Mouse (Mus musculus): Measurements from ENCODE around the gene Ak3. TPM values are rescaled to one million over a fixed set of nuclear protein-coding genes. Genes with fewer than 3 reads are reported as not detected.
"Not testable (repeated sequence)": the region's sequence is repeated elsewhere in the genome, so short reads cannot be mapped to it uniquely, and the experiment has no call there.

Gene Ak3
- total RNA-seq, 2 experiments from 2014 or later: 50.4 to 55.8 TPM

DNA sequence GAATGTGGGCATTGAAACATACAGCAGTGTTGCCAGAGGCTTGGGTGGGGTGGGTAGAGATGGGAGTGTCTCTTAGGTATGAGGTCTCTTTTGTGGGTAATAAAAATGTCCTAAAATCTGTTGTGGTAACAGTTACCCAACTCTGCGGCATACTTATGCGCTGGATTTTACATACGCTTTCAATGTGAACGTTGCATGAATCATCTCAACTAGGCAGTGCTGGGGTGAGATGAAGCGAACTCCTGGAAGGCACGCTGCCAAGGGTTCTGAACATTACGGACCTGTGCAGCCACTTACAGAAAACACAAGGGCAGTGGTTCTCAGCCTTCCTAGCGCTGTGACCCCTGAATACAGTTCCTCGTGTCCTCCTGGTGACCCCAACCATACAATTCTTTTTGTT is 5.1 kb downstream of the Ak3 start:
- DNase-seq: no peak

DNA sequence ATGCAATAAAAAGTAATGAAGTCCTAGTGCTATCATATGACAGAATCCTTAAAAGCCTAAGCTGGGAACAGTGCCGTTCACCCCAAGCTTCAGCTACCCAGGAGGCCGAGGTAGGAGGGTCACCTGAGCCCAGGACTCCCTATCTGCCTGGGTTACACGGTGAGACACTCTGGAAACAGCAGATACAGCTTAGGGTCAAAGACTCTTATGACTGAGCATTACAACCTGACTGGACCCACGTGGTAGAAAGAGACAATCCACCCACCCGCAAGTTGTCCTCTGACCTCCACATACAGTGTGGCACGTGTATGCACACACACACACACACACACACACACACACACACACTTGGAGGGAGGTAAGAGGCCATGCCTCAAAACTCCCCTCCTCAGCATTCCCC is 5.6 kb downstream of the Ak3 start:
- no peak for DNase-seq

DNA sequence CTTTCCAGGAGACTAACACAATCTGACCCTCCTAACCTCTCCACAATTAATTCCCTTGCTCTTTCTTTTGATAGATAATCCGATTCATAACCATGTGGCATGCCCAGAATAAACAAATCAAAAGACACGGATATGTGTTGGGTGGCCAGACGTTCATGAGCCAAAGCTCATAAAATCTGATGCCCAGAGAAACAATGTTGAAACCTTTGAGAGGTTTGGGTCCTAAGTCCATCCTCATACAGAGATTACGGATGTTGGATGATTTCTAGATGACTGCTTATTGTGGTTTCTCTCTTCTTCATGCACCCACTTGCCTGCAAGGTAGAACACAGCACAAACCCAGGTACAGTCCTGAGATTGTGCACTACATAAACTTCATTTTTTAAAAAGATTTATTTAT is 7.6 kb downstream of the Ak3 start:
- no peak for DNase-seq

DNA sequence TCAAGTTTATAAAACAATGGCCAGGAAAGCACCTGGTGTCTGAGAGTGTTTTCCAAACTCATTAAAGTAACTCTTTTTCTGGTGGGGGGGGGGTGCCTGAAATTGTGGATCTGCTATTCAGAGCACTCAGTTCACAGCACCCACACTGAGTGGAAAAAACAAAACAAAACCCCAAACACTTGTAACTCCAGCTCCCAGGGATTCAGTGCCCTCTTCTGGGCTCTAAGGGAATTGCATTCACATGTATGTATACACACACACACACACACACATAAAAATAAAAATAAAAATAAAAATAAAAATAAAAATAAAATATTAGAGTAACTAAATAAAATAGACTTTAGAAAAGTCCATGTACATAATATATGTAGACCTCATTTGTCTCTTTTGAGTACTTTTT is 8.4 kb downstream of the Ak3 start:
- DNase-seq: no peak

DNA sequence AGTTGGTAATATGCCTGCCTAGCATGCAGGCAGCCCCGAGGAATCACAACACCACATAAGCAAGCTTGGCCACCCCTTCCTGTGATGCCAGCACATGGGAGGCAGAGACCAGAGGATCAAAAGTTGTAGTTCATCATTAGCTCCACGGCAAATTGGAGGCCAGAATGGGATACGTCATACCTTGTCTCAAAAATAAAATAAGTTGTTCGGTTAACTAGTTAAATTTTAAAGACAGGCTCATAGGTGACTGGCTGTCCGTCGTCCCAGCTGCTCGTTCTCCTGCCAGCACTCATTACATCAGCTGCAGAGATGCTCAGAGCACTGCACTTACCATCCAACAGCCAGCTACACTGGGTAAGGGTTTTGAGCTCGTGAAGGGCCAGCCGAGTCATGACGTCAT is 10.2 kb downstream of the Ak3 start:
- DNase-seq: no peak

DNA sequence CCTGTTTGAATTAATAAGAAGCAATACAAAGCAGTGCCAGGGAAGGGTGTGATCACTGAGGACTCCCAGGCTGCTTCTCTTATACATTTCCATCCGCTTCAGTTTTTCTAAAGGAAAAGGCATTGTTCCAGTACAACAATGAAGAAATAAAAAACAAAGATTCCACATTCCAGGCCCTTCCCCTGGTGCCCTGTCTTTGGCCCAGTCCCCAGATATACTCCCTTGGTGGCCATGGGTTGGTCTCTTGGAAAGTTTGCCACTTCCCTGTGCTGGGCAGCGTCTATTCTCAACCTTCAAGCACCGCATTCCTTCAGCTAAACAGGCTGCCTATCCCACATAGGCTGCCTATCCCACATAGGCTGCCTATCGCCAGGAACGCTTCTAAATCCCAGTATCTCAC is 10.7 kb downstream of the Ak3 start:
- no peak for DNase-seq

DNA sequence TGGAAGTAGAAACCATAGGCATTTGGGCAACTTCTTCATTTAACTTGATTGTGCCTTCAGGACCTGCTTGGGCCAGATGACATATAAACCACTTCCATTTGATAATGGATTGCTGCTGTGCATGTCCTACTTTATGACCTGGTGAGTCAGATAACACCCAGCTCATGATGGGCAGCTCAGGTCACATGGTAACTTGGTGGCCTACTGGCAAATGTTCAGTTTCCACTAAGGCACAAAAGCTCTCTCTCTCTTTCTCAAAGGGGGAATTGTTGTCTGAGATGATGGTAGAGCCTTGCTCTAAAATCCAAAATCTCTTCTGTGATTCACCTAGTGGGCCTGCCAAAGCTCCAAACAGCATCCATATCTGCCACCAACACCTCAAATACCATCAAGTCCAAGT is 15.1 kb downstream of the Ak3 start:
- DNase-seq: no peak

DNA sequence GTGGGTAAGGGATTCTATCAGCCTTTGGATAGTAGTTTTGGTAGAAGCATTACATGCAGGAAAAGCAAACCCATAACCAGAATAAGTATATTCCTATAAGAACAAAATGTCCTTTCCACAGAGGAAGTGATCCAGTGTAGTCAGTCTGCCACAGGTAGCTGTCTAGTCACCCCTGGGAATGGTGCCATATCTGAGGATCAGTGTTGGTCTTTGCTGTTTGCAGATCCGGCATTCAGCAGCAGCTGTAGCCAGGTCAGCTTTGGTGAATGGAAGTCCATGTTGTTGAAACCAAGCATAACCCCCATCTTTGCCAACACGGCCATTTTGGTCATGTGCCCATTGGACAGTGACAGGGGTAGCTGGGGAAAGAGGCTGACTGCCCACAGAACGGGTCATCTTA is 16.0 kb downstream of the Ak3 start:
- DNase-seq: no peak

DNA sequence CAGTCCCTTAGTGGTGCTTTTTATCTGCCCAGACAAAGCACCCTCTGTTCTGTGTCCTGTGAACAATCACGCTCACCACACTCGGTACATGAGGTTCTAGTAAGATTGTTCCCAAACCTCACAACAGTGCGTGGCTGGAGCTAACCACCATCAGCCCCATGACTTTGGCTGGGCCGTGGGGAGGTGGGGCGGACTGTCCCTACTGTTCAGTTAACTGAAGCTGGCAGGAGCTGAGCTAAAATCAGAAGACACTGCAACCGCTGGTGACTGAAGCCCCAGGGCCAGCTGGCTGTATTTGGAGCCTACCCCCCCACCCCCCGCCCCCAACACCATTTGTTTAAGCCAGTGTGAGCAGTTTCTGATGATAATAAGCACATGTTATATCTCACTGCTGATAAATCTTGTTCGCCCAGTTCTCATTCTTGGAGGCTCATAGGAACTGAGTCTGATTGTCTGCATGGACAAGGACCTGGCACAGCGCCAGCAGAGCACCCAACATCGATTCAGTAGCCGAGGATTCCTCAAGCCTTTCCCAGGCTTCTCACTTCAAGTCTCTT is 23.3 kb downstream of the Ak3 start:
- DNase-seq: peak; percentile 71 to 78

DNA sequence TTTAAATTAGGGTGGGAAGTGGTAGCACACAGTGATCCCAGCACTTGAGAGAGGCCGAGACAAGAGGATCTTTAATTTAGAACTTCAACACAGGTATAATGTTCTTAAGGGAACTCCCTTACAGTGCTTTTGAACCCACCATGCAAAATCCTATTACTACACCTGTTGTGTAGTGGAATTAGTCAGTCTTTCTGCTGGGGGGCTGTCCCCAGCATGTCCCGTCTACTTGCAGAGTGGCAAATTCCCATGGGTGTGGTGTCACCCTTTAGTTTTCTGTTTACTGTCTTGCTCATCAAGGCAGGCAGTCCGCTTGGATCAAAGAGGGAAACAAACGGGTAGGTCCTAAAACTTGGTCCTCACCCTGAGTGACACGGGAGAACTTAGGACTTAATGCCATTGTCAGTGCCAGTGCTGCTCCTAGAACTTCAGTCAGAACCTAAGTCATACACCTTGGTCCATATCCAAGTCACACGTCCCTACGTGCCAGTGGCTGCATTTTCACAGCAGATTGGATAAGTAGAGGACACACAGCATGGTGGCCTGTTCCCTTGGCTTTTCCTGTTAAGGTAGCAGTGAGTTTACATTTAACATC is 25.9 kb downstream of the Ak3 start:
- DNase-seq: no peak

DNA sequence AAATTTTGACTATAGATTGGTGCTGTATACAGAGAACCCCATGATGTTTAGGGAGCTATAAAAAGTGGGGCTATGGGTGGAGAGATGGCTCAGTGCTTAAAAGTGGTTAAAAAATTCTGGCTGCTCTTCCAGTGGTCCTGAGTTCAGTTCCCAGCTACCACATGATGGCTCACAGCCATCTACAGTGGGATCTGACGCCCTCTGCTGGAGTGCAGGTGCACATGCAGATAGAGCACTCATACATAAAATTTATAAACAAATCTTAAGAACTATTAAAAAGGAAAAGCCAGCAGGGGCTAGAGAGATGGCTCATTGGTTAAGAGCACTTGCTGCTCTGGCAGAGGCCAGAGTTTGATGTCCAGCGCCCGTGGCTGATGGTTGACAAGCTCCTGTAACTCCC is 28.1 kb downstream of the Ak3 start:
- DNase-seq: no peak

DNA sequence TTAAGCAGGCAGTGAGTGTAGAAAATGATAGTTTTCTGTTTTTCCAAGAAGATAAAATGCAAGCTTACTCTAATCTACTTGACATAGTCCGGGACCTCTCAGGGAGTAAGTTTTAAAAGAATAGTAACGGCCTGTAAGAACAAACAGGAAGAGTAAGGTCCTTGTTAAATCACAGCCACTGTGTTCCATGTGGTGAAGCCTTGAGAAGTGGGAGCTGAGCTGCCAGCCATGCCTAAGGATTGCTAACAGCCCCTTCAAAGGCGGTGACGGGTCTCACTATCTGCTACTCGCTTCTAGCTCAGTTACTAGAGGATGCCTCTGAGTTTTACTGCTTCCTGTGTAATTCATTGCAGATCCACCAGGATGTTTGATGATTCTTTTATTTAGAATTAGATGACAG is 31.0 kb downstream of the Ak3 start:
- DNase-seq: no peak

DNA sequence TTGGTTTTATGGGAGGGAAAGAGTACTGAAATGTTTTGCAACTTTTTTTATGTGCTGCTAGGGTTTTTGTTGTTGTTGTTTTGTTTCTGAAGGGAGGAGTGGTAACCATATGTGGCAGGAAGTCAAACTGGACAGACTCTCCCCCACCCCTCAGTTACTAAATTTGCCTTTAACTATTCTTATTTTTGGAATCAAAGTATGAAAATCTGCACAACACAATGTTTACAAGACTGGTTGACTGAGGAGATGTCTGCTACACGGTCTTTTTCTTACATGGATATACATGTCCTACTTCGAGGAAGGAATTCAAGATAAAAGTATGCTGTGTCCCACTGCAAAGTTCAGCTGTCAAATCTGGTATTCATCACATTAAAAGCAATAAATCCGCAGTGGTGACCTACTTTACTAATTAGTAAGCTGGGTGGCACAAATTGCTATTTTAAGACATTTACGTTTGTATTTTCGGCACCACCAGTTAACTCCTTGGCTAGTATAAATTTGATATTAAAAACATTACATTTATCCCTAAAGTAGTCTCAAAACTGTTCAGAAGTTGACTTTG is 31.5 kb downstream of the Ak3 start:
- DNase-seq: no peak

DNA sequence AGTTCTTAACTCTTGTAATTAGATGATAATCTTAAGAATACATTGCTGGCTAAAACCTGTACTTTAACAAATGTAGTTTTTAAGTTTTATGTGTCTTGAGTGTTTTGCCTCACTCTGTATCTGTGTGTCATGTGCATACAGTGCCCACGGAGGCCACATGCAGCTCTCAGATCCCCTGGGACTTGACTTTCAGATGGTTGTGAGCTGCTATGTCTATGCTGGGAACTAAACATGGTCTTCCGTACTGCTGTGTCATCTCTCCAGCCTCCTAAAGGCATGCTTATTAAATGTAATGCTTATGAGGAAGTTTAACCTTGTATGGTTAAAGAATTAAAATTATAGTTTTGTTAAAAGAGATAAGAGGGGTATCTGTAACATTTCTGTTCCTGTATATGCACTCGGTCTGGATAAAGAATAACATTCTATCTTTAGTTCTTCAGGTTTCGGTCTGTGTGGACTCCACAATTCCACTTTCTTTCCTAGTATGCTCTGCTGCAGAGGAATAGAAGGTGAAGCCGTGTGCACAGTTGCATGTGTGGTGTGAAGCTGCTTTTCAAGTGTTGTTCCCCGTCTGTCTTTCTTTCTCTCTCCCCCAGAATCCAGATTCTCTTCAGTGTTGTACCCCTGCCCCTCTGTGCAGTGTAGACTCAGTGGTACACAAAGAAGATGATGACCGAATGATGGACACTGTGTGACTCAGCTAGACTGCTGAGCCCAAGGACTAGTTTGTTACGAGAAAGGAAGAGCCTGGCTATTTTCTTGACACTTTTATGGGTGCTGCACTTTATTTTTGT is 32.2 kb downstream of the Ak3 start:
- DNase-seq: no peak

DNA sequence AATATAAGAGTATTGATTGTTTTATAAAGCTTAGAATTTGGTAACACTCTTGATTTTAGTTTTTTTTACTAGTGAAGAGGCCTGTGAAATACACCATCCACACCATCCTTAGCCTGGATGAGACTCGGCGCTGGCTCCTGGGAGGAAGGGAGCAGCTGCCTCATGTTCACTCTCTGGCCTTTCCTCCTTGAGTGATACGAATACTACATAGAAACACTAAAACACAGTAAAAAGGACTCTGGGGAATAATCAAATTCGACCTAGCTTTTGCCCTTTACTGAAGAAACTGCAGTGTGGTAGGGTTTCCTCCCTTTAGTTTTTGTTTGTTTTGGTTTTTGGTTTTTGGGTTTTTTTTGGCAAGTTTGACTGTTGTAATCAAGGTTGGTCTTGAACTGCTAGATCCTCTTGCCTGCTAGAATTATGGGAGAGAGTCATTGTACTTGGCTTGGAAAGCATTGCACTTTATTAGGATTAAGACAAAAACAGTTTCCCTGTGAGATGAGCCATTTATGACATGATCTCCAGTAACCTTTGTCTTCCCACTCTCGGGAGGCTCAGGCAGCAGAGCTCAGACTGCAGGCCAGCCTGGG is 33.2 kb downstream of the Ak3 start:
- no peak for DNase-seq

DNA sequence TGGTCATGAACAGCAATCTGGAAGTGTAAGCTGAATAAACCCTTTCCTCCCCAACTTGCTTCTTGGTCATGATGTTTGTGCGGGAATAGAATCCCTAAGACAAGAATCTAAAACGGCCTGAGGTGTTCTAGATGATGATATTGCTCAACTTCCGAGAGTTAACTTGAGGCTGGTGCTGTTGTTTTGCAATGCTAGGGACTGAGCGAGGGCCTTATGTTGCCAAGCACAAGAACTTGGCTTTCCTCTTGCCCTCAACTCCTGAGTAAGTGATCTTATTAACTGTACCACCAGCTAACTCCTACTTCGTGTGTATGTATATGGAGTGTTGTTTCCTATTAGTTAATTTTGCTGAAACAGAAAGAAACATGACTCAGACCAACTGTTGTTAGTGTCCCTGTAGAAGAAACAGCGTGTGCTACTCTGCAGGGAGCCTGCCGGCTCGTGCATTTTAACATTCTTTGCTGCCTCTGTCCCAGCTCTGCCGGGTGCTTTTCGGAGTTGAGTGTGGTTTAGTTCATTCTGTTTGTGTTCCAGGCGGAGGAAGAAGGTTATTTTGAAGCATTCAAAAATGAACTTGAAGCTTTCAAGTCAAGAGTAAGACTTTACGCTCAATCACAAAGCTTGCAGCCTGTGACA is 36.3 kb downstream of the Ak3 start:
- DNase-seq: peak; percentile 31 to 37

DNA sequence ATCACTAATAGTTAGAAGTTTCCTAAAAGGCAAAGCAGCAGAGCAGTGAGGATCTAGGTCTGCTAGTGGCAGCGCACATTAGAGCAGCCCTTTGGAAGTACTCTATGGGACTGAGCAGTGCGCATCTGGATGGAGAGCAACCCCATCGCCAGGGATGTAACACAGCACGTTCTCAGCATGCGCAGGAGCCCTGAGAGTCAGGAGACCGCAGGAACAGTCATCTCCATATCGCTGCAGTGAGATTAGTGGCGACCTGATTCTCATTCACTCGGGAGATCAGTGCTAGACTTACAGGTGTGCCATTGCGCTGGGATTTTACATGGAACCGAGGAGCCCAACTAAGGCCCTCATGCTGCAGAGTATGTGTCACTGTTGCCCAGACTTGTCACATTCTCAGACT is 38.7 kb downstream of the Ak3 start:
- no peak for DNase-seq

DNA sequence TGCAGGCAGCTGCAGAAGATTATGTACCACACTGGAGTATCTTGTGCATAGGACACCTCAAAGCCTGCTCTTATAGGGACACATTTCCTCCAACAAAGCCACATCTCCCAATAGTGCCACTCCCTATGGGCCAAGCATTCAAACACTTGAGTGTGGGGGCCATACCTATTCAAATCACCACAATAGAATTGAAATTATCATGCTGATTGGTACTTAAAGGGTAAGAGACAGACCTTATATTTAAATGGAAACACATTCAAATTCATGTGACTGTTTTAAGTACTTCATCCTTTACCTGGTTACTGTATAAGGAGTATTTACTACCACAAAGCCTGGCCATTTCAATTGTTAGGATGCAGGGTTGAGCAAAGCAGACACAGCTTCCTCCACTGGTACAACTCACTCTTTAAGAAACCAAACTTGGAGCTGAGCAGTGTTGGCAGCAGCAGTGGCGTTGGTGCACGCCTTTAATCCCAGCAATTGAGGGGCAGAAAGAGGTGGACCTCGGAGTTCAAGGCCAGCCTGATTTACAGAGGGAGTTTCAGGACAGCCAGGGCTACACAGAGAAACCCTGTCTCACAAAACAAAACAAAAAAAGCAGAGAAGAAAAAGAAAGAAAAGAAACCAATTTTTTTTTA is 39.6 kb downstream of the Ak3 start:
- DNase-seq: no peak

DNA sequence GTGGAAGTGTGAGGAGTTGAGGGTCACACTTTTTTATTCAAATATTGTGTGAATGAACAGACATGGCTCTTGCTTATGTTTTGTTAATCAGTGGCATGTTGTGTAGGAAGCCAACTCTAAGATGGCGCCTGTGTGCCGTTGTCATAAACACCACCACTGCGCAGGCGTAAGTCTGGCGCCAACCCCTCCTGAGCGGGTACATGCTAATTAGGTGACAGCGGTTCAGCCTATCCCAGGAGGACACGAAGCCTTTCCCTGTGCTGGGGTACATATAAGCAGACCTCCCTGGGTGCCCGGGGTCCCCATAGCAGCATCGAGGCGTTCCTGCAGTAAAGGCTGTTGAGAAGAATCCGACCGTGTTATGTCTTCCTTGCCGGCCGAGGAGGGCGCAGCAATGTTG is 47.4 kb downstream of the Ak3 start:
- not testable (repeated sequence) for DNase-seq

DNA sequence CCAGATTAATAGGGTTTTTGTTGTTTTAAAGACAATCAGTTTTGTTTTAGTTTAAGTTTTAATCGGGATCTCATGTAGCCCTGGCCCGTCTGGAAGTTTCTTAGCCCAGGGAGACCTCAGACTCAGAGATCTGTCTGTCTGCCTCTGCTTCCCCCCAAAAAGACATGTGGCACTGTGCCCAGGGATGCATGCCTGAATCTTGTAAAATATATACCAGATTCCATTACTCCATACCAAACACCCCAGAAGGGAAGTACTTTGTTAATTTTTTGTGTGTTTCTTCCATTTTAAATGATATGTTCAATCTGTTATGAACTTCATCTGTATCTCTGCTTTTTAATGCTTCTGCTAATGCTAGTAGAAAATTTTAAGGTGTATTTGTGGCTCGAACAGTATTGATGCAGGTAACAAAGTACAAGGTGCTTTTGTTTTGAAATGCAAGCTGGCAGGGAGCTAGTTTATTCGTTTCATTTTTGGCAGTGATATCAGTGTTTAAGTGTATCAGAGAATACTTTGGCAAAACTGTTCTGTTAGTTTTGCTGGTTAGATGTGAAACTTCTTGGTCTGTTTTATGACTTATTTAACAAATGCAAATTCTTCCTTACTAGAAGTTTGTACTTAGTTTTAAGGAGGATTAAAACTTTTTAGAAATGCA is 49.7 kb downstream of the Ak3 start:
- no peak for DNase-seq

DNA sequence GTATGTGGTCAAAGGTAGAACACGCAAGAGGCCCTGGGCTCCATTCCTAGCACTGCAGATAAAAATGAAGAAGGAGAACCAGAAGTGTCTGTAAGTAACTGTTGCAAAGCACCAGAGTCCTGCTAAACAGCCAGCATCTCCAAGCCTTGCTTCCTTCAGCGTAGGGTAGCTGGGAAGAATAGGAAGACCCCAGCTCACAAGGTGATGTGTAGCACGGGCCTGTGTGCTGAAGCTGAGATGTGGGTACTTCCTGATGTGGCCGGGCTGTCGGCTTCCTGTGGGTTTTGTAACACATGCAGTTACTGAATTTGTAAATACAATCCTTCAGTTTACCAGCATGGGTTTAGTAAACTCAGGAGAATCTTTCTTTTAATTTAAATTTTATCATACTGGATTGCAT is 52.4 kb downstream of the Ak3 start:
- DNase-seq: no peak

DNA sequence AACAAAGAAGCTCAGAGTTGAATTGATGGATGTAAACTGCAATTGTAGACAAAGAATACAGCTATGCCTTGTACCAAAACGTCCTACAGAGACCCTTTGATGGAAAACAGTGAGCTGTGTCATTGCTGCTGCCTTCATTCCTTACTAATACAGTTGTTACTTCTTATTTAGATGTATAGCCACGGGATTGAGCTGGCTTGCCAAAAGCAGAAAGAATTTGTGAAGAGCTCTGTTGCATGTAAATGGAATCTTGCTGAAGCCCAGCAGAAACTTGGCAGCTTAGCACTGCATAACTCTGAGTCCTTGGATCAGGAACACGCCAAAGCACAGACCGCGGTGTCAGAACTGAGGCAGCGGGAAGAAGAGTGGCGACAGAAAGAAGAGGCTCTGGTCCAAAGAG is 52.9 kb downstream of the Ak3 start:
- DNase-seq: peak; percentile 24 to 36

Measured in layer of hippocampus, postnatal 36 days (tissue).